Mouse (Mus musculus) liver, postnatal 0 days (tissue): Measurements from ENCODE around the gene Zfp654.

ENCODE experiments used
- CTCF ChIP-seq: sonication (generic); IDR thresholded peaks from 2 replicates; pipeline ENCODE4 v1.5.1; 2016; ENCODE audit warnings: antibody characterized with exemption, low read depth
- EP300 ChIP-seq: IDR thresholded peaks from 2 replicates; pipeline ENCODE4 v1.6.1; 2016; ENCODE audit warnings: antibody characterized with exemption, low read depth, mild to moderate bottlenecking

DNA sequence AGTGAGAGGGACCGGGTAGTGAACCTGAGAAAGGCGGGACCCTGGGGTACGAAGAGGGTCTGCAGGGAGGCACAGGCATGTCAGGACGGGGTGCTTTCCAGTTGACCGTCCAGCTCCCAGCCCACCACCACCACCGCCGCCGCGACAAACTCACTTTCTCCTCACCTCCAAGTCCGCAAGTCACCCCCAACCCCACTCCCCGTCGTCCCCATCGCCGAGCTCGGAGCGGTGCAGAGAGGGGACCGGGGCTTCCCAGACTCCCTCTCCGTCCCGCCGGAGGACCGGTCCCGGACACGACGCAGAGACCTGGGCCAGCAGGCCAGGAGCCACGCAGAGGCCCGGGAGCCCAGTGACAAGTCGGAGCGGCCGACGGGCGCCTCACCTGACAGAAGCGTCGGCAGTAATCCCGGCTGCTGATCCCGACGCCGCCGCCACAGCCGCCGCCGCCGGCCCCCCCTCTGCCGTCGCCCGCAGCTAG, 328 bp downstream of the Zfp654 start:
- TF ChIP-seq EP300 (no peak), CTCF (no peak)
